Comparison of ENCODE assay signal across 29 mouse cellular contexts in the genomic region with DNA sequence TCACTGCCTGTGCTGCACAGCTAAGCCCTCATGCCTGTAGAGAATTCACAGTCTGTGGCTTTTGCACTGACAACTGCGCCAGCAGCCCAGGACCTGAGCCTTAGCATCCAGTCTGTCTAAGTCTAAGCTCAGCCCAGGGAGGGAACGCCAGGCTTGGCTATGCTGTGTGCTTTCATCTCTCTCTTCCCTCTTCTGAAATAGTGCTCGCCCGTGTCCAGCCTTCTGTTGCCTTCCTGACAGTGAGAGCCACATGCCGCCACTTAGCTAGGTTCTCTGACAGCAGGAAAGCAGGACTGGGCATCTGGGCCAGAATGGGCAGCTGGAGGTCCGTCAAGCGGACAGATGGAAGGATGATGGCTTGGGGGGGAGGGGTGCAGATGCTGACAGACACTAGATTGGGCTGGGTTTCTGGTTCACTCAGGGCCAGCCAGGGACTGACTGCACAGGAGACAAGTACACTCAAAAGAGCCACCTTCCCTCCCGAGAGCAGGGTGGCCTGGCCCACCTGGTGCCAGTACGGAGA. TPM values are rescaled to one million over a fixed set of nuclear protein-coding genes. Genes with fewer than 3 reads are reported as not detected.
A peak's percentile ranks its signal among the peaks of the same experiment; 100 is the strongest.
DNase-seq lines count a peak whose midpoint lies in the region; ATAC-seq and TF ChIP-seq lines count a peak whose summit lies in the region.
"Had no signal": no experiment of that assay in that cellular context is flagged by ENCODE, and none has a peak within 500 bp of the region (broad histone marks: within the 10 kb centered on the region; RNA-seq: fewer than 3 reads in every experiment).

No protein-coding gene starts in this region.

- H3K27ac ChIP-seq in forebrain, postnatal 0 days (ENCODE audit: low read depth, low read length): no peak overlapping the region
- no peak overlapping the region for H3K27ac ChIP-seq in forebrain, embryonic 12.5 days
- peak overlapping the region; percentile 26; the same call in 1 of the 2 replicates for H3K27ac ChIP-seq in hindbrain, embryonic 14.5 days
- H3K27ac ChIP-seq: embryonic facial prominence, embryonic 12.5 days; kidney, postnatal 0 days; midbrain, embryonic 12.5 days; neural tube, embryonic 12.5 days; stomach, postnatal 0 days had no signal

- H3K27me3 ChIP-seq in forebrain, postnatal 0 days (ENCODE audit: insufficient read depth, low read length): no peaks in the 10 kb centered on the region
- no peaks in the 10 kb centered on the region for H3K27me3 ChIP-seq in forebrain, embryonic 12.5 days
- no peaks in the 10 kb centered on the region for H3K27me3 ChIP-seq in hindbrain, embryonic 14.5 days (ENCODE audit: control insufficient read depth, insufficient read depth, low read length)
- H3K27me3 ChIP-seq: CH12.LX; embryonic facial prominence, embryonic 12.5 days; midbrain, embryonic 12.5 days; neural tube, embryonic 12.5 days had no signal

- no peaks in the 10 kb centered on the region for H3K9me3 ChIP-seq in forebrain, postnatal 0 days (ENCODE audit: low read length)
- H3K9me3 ChIP-seq in forebrain, embryonic 12.5 days: no peaks in the 10 kb centered on the region
- no peaks in the 10 kb centered on the region for H3K9me3 ChIP-seq in hindbrain, embryonic 14.5 days (ENCODE audit: control insufficient read depth, low read length)
- H3K9me3 ChIP-seq: embryonic facial prominence, embryonic 12.5 days; G1E; midbrain, embryonic 12.5 days; neural tube, embryonic 12.5 days had no signal

- no peak overlapping the region for H3K4me2 ChIP-seq in forebrain, postnatal 0 days (ENCODE audit: low read depth)
- H3K4me2 ChIP-seq in forebrain, embryonic 12.5 days: no peak overlapping the region
- H3K4me2 ChIP-seq in hindbrain, embryonic 14.5 days (replicated peaks): no peak overlapping the region
- H3K4me2 ChIP-seq: embryonic facial prominence, embryonic 12.5 days; liver, embryonic 11.5 days; midbrain, embryonic 12.5 days; neural tube, embryonic 12.5 days had no signal

- 71% methylated on average over 9 of the region's 9 CpGs for WGBS in forebrain, postnatal 0 days
- 85% methylated on average over 9 of the region's 9 CpGs for WGBS in forebrain, embryonic 12.5 days
- WGBS in hindbrain, embryonic 14.5 days: 64% methylated on average over 9 of the region's 9 CpGs

- no peak for DNase-seq in forebrain, postnatal 0 days
- peak; percentile 68 for DNase-seq in left cerebral cortex, postnatal 4 days
- no peak for DNase-seq in left cerebral cortex, postnatal 10 days (ENCODE audit: extremely low spot score in 1 of 2, low spot score in 2 of 2)
- peak; percentile 38 for DNase-seq in brain, adult 2 months (ENCODE audit: low read depth, low spot score)
- no peak for DNase-seq in hindbrain, embryonic 14.5 days (ENCODE audit: low spot score)
- DNase-seq in embryo, embryonic 11 days: no peak
- DNase-seq: adrenal gland, adult 2 months; B cell, adult 2 months; cerebellum, adult 8-10 months; gastrocnemius, postnatal 25 days; heart, postnatal 36 days; kidney, adult 2 months; lung, adult 18-20 months; lung, postnatal 10 days had no signal

- TF ChIP-seq CTCF in forebrain, postnatal 0 days (IDR thresholded peaks at IDR 0.05; ENCODE audit: low read depth): no peak

- intact Hi-C loops in left cerebral cortex, postnatal 4 days (cut with DNase I): no loop called here
- intact Hi-C loops in left cerebral cortex, postnatal 10 days (cut with DNase I): no loop called here

- no peak overlapping the region for H3K4me3 ChIP-seq in forebrain, postnatal 0 days (ENCODE audit: low read depth, low read length)
- H3K4me3 ChIP-seq in forebrain, embryonic 12.5 days (replicated peaks): no peak overlapping the region
- H3K4me3 ChIP-seq in hindbrain, embryonic 14.5 days (replicated peaks; ENCODE audit: low read length): no peak overlapping the region
- H3K4me3 ChIP-seq: embryonic facial prominence, embryonic 12.5 days; midbrain, embryonic 12.5 days; neural tube, embryonic 12.5 days had no signal

- H3K4me1 ChIP-seq in forebrain, postnatal 0 days (ENCODE audit: insufficient read depth): no peaks in the 10 kb centered on the region
- no peaks in the 10 kb centered on the region for H3K4me1 ChIP-seq in forebrain, embryonic 12.5 days
- H3K4me1 ChIP-seq in hindbrain, embryonic 14.5 days (replicated peaks; ENCODE audit: control insufficient read depth, insufficient read depth, low read length): no peaks in the 10 kb centered on the region
- H3K4me1 ChIP-seq: embryonic facial prominence, embryonic 12.5 days had no signal

- peaks cover 26% of the 10 kb centered on the region for H3K36me3 ChIP-seq in forebrain, postnatal 0 days (ENCODE audit: insufficient read depth)
- peaks cover 24% of the 10 kb centered on the region for H3K36me3 ChIP-seq in forebrain, embryonic 12.5 days (replicated peaks)
- H3K36me3 ChIP-seq in hindbrain, embryonic 14.5 days (replicated peaks; ENCODE audit: control insufficient read depth, insufficient read depth): peaks cover 20% of the 10 kb centered on the region

- H3K9ac ChIP-seq in forebrain, postnatal 0 days: no peak overlapping the region
- H3K9ac ChIP-seq in forebrain, embryonic 12.5 days: no peak overlapping the region
- H3K9ac ChIP-seq in hindbrain, embryonic 14.5 days: no peak overlapping the region
- H3K9ac ChIP-seq: embryonic facial prominence, embryonic 12.5 days; midbrain, embryonic 12.5 days; neural tube, embryonic 12.5 days had no signal

- peak; percentile 58 for ATAC-seq in forebrain, postnatal 0 days
- no peak for ATAC-seq in forebrain, embryonic 12.5 days (ENCODE audit: low FRiP score)
- no peak for ATAC-seq in hindbrain, embryonic 14.5 days (ENCODE audit: low FRiP score)

RNA-seq across cellular contexts. Expression of a gene that starts 9.5 kb away (rescaled TPM):
- total RNA-seq in forebrain, postnatal 0 days (2014; rRNA removed): 19.5 and 23.7 TPM in 2 replicates
- 33.5 and 39.4 TPM in 2 replicates for polyA plus RNA-seq in forebrain, postnatal 0 days (2015; fragmentation: Nextera tagmentation; extraction: Ambion mirVana)
- polyA plus RNA-seq in forebrain, embryonic 12.5 days (2016; fragmentation: Nextera tagmentation; extraction: Ambion mirVana): 25.9 and 26.6 TPM in 2 replicates
- 10 to 100 TPM; 38.8 to 43.9 TPM for total RNA-seq in left cerebral cortex, postnatal 4 days (2021)
- total RNA-seq in left cerebral cortex, postnatal 10 days (2021): 10 to 100 TPM; 70.6 to 71.5 TPM
- 26.8 and 28.8 TPM in 2 replicates for polyA plus RNA-seq in hindbrain, embryonic 14.5 days (2014; fragmentation: Nextera tagmentation; extraction: Ambion mirVana)

RNA-seq across cellular contexts. Expression of a gene that starts 17.0 kb away (rescaled TPM):
- total RNA-seq in forebrain, postnatal 0 days (2014; rRNA removed): 2.5 and 4.9 TPM in 2 replicates
- 1.6 and 2.0 TPM in 2 replicates for polyA plus RNA-seq in forebrain, postnatal 0 days (2015; fragmentation: Nextera tagmentation; extraction: Ambion mirVana)
- polyA plus RNA-seq in forebrain, embryonic 12.5 days (2016; fragmentation: Nextera tagmentation; extraction: Ambion mirVana): 2.3 and 2.8 TPM in 2 replicates
- 1 to 10 TPM; 3.3 to 4.6 TPM for total RNA-seq in left cerebral cortex, postnatal 4 days (2021)
- total RNA-seq in left cerebral cortex, postnatal 10 days (2021): 1 to 10 TPM; 3.5 to 4.0 TPM
- 1.3 and 1.4 TPM in 2 replicates for polyA plus RNA-seq in hindbrain, embryonic 14.5 days (2014; fragmentation: Nextera tagmentation; extraction: Ambion mirVana)

RNA-seq across cellular contexts. Expression of a gene that starts 17.6 kb away (rescaled TPM):
- total RNA-seq in forebrain, postnatal 0 days (2014; rRNA removed): not detected in 2 replicates
- not detected in 2 replicates for polyA plus RNA-seq in forebrain, postnatal 0 days (2015; fragmentation: Nextera tagmentation; extraction: Ambion mirVana)
- not detected in 2 replicates for polyA plus RNA-seq in forebrain, embryonic 12.5 days (2016; fragmentation: Nextera tagmentation; extraction: Ambion mirVana)
- not detected for total RNA-seq in left cerebral cortex, postnatal 4 days (2021)
- not detected for total RNA-seq in left cerebral cortex, postnatal 10 days (2021)
- not detected in 2 replicates for polyA plus RNA-seq in hindbrain, embryonic 14.5 days (2014; fragmentation: Nextera tagmentation; extraction: Ambion mirVana)
- total RNA-seq: CH12.LX; G1E; gastrocnemius, postnatal 25 days; layer of hippocampus, postnatal 10 days had no signal
- polyA plus RNA-seq: embryonic facial prominence, embryonic 12.5 days; forebrain, embryonic 11.5 days; G1E; heart, embryonic 14.5 days; intestine, embryonic 14.5 days; kidney, adult 2 months; kidney, postnatal 0 days; large intestine, adult 2 months; limb, embryonic 11.5 days; liver, embryonic 11.5 days; midbrain, embryonic 12.5 days; neural tube, embryonic 12.5 days; stomach, postnatal 0 days had no signal

RNA-seq across cellular contexts. Expression of a gene that starts 21.3 kb away (rescaled TPM):
- 1.3 and 3.0 TPM in 2 replicates for total RNA-seq in forebrain, postnatal 0 days (2014; rRNA removed)
- 2.3 and 3.1 TPM in 2 replicates for polyA plus RNA-seq in forebrain, postnatal 0 days (2015; fragmentation: Nextera tagmentation; extraction: Ambion mirVana)
- 4.5 and 5.1 TPM in 2 replicates for polyA plus RNA-seq in forebrain, embryonic 12.5 days (2016; fragmentation: Nextera tagmentation; extraction: Ambion mirVana)
- total RNA-seq in left cerebral cortex, postnatal 4 days (2021): 1 to 10 TPM; 2.4 to 3.7 TPM
- total RNA-seq in left cerebral cortex, postnatal 10 days (2021): 1 to 10 TPM; 5.0 to 5.3 TPM
- polyA plus RNA-seq in hindbrain, embryonic 14.5 days (2014; fragmentation: Nextera tagmentation; extraction: Ambion mirVana): 6.1 and 7.7 TPM in 2 replicates

Comparison
In these comparisons a context has a peak if more than half of its experiments do, and no peak if none do; other contexts are left out.
1. DNase-seq: peak in left cerebral cortex, postnatal 4 days (single experiment) and brain, adult 2 months (single experiment); none in forebrain, postnatal 0 days (single experiment), left cerebral cortex, postnatal 10 days (0 of 2), hindbrain, embryonic 14.5 days (single experiment) and embryo, embryonic 11 days (single experiment).